Mouse (Mus musculus) intestine, embryonic 16.5 days (tissue): Measurements from ENCODE around the gene Fmo9. TPM values are rescaled to one million over a fixed set of nuclear protein-coding genes. Genes with fewer than 3 reads are reported as not detected.

ENCODE experiments used
- microRNA-seq: library from miRNA; unstranded; fragments of <30 nt; microRNA quantifications from one replicate; pipeline ENCODE4, GENCODE M21; 2016
- polyA plus RNA-seq: library from polyadenylated mRNA; unstranded; fragments of >200 nt; fragmentation: Nextera tagmentation; extraction: Ambion mirVana; gene quantifications from 2 replicates; pipeline ENCODE4 v1.2.1, GENCODE M21; 2015

The Fmo9 gene
- polyA plus RNA-seq, 1 experiment from 2014 or later = not detected

Small RNA genes lying within 50 kb of the gene (microRNA-seq; reads per million reads assigned to microRNA genes)
- not detected for gene Gm22992

Other genes starting within 250 kb of the Fmo9 start
- not detected in 2 replicates for gene Gm4846, start 184.3 kb downstream of the Fmo9 start, polyA plus RNA-seq
- not detected in 2 replicates for gene Gm4847, start 34.2 kb downstream of the Fmo9 start, polyA plus RNA-seq